Mouse (Mus musculus): ENCODE data around the gene Itgb5.

DNA sequence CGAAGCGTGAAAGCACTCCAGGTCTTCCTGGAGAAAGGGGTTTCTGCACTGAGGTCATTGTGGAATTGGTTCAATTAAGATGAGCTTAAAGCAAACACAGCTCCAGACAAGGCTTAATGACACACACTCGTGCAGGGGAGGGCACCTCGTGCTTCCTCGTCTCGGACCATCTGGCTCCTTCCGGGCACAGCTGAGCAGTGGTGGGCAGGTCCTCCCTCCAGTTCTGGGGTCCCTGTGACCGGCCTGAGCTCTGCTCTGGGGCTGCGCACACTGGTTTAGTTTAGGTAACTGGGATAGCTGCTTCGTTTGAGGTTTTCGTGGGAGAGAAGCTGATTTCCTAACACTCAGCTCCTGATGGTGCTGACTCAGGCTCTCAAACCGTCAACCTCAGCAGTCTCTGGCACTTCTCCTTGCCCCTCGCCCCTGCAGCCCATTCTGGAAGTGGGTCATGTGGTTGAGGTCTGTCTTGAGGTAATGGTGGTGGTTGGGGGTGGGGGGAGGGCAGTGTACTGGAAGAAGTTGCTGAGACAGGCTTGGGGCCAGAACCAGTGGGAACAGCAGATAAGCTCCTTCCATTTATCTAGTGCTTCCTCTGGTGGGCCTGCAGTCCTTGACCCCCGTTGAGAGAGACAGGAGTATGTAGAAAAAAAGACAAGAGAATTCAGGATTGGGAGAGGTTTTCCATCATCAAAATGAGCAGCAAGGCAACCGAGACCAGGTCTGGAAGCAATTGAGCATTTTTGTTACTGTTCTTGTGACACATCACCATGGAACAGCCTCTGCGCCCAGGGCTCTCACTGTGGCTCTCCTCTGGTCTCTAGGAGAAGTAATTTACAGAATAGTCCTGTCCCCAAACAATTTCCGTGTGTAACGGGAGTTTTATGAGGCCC, 92.9 kb downstream of the Itgb5 start:
- TF ChIP-seq POLR2A (IDR thresholded peaks at IDR 0.05; ENCODE audit: borderline replicate concordance, low read depth, low read length) (no peak), CTCF (IDR thresholded peaks at IDR 0.05; ENCODE audit: low read depth, low read length) (no peak)

All from bone marrow macrophage, adult 2 months (primary cell).